Mouse (Mus musculus) embryonic facial prominence, embryonic 11.5 days (tissue): ENCODE data around the gene Slc7a7. TPM values are rescaled to one million over a fixed set of nuclear protein-coding genes. Genes with fewer than 3 reads are reported as not detected.

ENCODE experiments used
- ATAC-seq: fragments of 200-750 bp; cut with Nextera tagmentation; replicated peaks from 2 replicates; pipeline ENCODE4 v1.8.0; 2017; ENCODE audit warnings: low read depth; ENCODE audit not compliant: insufficient number of reproducible peaks, low FRiP score, low TSS enrichment
- DNase-seq: peaks from one replicate; pipeline ENCODE4 v3.0.0-alpha.2; 2015; ENCODE audit warnings: low spot score
- H3K27ac ChIP-seq: fragments of 300-500 bp; sonication (generic); replicated peaks from 2 replicates; pipeline ENCODE4 v1.5.1; 2014; ENCODE audit warnings: mild to moderate bottlenecking, low read depth, low read length, control low read depth
- H3K27me3 ChIP-seq: fragments of 300-500 bp; sonication (generic); 2 replicates; pipeline ENCODE4 v1.6.1; 2014; ENCODE audit warnings: mild to moderate bottlenecking, low read length, moderate library complexity, mixed read lengths; ENCODE audit not compliant: control insufficient read depth, insufficient read depth
- H3K36me3 ChIP-seq: fragments of 300-500 bp; sonication (generic); replicated peaks from 2 replicates; pipeline ENCODE4 v1.6.1; 2014; ENCODE audit warnings: low read depth, mild to moderate bottlenecking, low read length, moderate library complexity, mixed read lengths; ENCODE audit not compliant: control insufficient read depth, insufficient read depth
- H3K4me1 ChIP-seq: fragments of 300-500 bp; sonication (generic); 2 replicates; pipeline ENCODE4 v1.6.1; 2014; ENCODE audit warnings: low read length, mixed read lengths; ENCODE audit not compliant: control insufficient read depth, insufficient read depth
- H3K4me2 ChIP-seq: fragments of 300-500 bp; sonication (generic); 2 replicates; pipeline ENCODE4 v1.6.1; 2014; ENCODE audit warnings: low read depth, mild to moderate bottlenecking, control low read depth, low read length, moderate library complexity
- H3K4me3 ChIP-seq: fragments of 300-500 bp; sonication (generic); 2 replicates; pipeline ENCODE4 v1.5.1; 2014; ENCODE audit warnings: low read depth, low read length, control low read depth
- H3K9ac ChIP-seq: fragments of 300-500 bp; sonication (generic); replicated peaks from 2 replicates; pipeline ENCODE4 v1.6.1; 2014; ENCODE audit warnings: mild to moderate bottlenecking, control low read depth, low read length
- H3K9me3 ChIP-seq: fragments of 300-500 bp; sonication (generic); replicated peaks from 2 replicates; pipeline ENCODE4 v1.6.1; 2016; ENCODE audit warnings: mild to moderate bottlenecking, low read length, inconsistent platforms, mixed read lengths; ENCODE audit not compliant: control insufficient read depth
- WGBS: fragments of 180-500 bp; shearing (Covaris S2); extraction: QIAGEN DNeasy Blood & Tissue Kit; methylation state at CpG from one replicate; pipeline ENCODE4 v1.1.7; 2014; 5-methylcytosine and 5-hydroxymethylcytosine counted together
- polyA plus RNA-seq: library from polyadenylated mRNA; unstranded; fragments of >200 nt; fragmentation: Nextera tagmentation; extraction: Ambion mirVana; gene quantifications from 2 replicates; pipeline ENCODE4 v1.2.1, GENCODE M21; 2014

Slc7a7 gene
- polyA plus RNA-seq, 1 experiment from 2014 or later = 2.9 TPM

DNA sequence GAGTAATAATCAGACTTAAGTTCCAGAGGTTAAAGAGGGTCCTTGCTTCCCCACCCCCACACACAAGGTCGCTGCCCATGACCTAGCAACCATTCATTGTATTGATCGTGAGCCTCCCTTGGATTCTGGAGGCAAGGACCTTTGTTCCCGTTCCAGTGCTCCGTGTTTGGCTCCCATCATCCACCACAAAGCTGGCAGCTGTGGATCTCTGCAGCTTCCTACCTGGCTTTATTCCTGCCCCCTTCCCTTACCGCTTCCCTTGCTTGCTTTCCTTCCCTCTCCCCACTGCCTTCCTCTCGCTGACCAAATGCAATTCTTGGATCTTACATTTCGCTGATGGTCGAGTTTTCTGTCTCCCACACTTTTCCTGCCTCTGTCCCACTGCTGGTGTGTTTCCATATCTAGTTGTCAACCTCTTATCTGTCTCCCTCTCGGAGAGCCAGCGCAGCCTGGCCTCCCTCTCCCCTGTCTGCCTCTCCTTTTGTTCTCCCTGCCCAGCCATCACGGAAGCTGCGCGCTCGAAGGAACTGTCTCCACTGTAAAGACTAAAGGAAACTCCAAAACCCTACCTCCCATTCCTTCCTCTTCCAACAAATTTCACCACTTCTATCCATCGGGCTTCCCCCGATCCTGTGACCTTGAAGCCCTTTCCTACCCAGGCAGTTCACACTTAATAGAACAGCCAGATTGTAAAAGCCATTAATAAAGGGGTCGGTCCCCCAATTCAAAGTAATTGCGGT, 13.0 kb upstream of the Slc7a7 start:
- Histone ChIP-seq H3K36me3 (no peaks in the 10 kb centered on the region; the same call in 1 of the 2 replicates), H3K4me2 (peak overlapping the region; percentile 56), H3K27ac (peak overlapping the region; percentile 96), H3K27me3 (no peaks in the 10 kb centered on the region), H3K9me3 (no peaks in the 10 kb centered on the region), H3K4me3 (peak overlapping the region; percentile 85), H3K9ac (peak overlapping the region; percentile 98), H3K4me1 (peaks cover 2% of the 10 kb centered on the region)
- 6% methylated on average over 18 of the region's 18 CpGs for WGBS
- DNase-seq (peak; percentile 44), ATAC-seq (no peak)

GRCm38 (mm10) chr14:54429332-54430093, 11.9 kb upstream of the Slc7a7 start:
- H3K4me1 ChIP-seq = peaks cover 2% of the 10 kb centered on the region
- no peak overlapping the region for H3K4me2 ChIP-seq

GRCm38 (mm10) chr14:54428421-54428820, 10.8 kb upstream of the Slc7a7 start:
- Histone ChIP-seq H3K9ac (no peak overlapping the region), H3K4me1 (no peaks in the 10 kb centered on the region; the same call in 1 of the 2 replicates), H3K4me2 (no peak overlapping the region), H3K4me3 (no peak overlapping the region), H3K36me3 (no peaks in the 10 kb centered on the region), H3K27me3 (no peaks in the 10 kb centered on the region), H3K9me3 (no peaks in the 10 kb centered on the region), H3K27ac (no peak overlapping the region)
- no peak for DNase-seq
- no peak for ATAC-seq
- WGBS = 93% methylated on average over 5 of the region's 5 CpGs

More at GRCm38 (mm10) chr14:54429332-54430093, 11.9 kb upstream of the Slc7a7 start:
- Histone ChIP-seq H3K9me3 (no peaks in the 10 kb centered on the region), H3K36me3 (no peaks in the 10 kb centered on the region), H3K27me3 (no peaks in the 10 kb centered on the region), H3K4me3 (no peak overlapping the region), H3K27ac (no peak overlapping the region), H3K9ac (no peak overlapping the region)
- WGBS = 59% methylated on average over 7 of the region's 7 CpGs
- DNase-seq (no peak), ATAC-seq (no peak)

DNA sequence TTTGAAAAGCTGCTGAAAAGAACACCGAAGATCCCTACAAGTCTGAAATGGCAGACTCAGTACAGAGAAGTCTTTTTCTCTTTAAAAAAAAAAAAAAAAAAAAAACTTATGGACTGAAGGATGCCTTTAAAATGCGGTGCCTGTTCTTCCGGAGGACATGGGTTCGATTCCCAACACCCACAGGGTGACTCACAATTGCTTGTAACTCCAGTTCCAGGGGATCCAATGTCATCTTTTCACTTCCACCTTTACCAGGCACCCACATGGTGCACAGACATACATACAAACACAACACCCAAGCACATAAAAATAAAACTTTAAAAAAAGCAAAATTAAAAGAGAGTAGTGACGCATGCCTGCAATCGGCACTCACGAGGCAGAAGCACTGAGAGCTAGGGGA, 10.1 kb upstream of the Slc7a7 start:
- Histone ChIP-seq H3K4me3 (no peak overlapping the region), H3K4me2 (no peak overlapping the region; the same call in 1 of the 2 replicates), H3K9me3 (no peaks in the 10 kb centered on the region), H3K36me3 (no peaks in the 10 kb centered on the region), H3K27me3 (no peaks in the 10 kb centered on the region), H3K4me1 (no peaks in the 10 kb centered on the region; the same call in 1 of the 2 replicates), H3K27ac (no peak overlapping the region), H3K9ac (no peak overlapping the region)
- DNase-seq = no peak
- ATAC-seq = no peak
- WGBS = 93% methylated on average over 7 of the region's 7 CpGs

- under 1% methylated on average over 48 of the region's 48 CpGs for WGBS
- peak; percentile 77 for ATAC-seq
- no peaks in the 10 kb centered on the region; the same call in 1 of the 2 replicates for H3K4me1 ChIP-seq
Observed at GRCm38 (mm10) chr14:54426689-54427398, 9.3 kb upstream of the Slc7a7 start, which contains the start of gene Mrpl52. Gene Mrpl52, plus strand, starts transcription at chr14:54426909.

DNA sequence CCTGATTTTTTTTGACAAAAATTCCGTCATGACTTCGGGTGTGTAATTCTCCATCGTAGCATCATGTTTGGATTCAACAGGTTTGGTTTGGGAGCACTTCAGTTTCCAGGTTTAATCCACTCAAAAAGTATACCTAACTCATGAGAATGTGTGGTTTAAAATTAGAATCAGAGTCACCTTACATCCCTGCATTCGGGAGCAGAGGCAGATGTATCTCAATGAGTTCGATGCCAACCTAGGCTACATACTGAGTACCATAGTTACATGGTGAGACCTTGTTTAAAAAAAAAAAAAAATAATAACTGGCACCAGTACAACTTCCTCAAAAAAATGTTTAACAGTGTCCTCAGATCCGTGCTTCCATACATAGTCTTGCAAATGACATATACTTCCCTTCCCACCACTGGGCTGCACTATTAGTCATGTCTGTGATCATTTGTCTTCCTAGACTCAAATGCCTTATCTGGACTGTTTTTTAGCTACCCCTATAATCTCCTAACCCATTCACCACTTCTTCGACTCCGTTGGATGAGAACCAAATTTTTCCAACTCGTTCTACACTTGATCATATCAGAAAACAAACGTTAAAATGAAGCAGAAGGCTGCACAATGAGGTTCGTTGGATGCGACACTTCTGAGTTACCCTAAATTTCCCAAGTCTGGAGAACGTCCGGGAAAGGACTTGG, 8.6 kb upstream of the Slc7a7 start:
- Histone ChIP-seq H3K27ac (peak overlapping the region; percentile 22; the same call in 1 of the 2 replicates), H3K4me1 (no peaks in the 10 kb centered on the region; the same call in 1 of the 2 replicates), H3K27me3 (no peaks in the 10 kb centered on the region), H3K4me2 (peak overlapping the region; percentile 55), H3K36me3 (no peaks in the 10 kb centered on the region), H3K9me3 (no peaks in the 10 kb centered on the region), H3K4me3 (peak overlapping the region; percentile 72), H3K9ac (peak overlapping the region; percentile 78)
- DNase-seq (no peak), ATAC-seq (no peak; the same call in 1 of the 2 replicates)
- 33% methylated on average over 14 of the region's 14 CpGs for WGBS

More at GRCm38 (mm10) chr14:54426689-54427398, 9.3 kb upstream of the Slc7a7 start, which contains the start of gene Mrpl52:
- H3K9ac ChIP-seq = peak within 1 kb of the TSS; percentile 78
- peak within 1 kb of the TSS; percentile 22 for H3K27ac ChIP-seq
- no peaks in the 10 kb centered on the region for H3K36me3 ChIP-seq
- H3K9me3 ChIP-seq = no peaks in the 10 kb centered on the region
- peak within 1 kb of the TSS; percentile 55 for H3K4me2 ChIP-seq
- no peaks in the 10 kb centered on the region for H3K27me3 ChIP-seq
- DNase-seq = peak; percentile 97
- H3K4me3 ChIP-seq = peak within 1 kb of the TSS; percentile 72

- no peak for ATAC-seq
- H3K9ac ChIP-seq = no peak overlapping the region
- no peaks in the 10 kb centered on the region for H3K4me1 ChIP-seq
- H3K27ac ChIP-seq = no peak overlapping the region
- DNase-seq = no peak
- no peaks in the 10 kb centered on the region for H3K36me3 ChIP-seq
- H3K4me3 ChIP-seq = no peak overlapping the region
- WGBS = 88% methylated on average over 1 of the region's 1 CpGs
- H3K27me3 ChIP-seq = no peaks in the 10 kb centered on the region
- no peaks in the 10 kb centered on the region for H3K9me3 ChIP-seq
- H3K4me2 ChIP-seq = no peak overlapping the region
Observed at GRCm38 (mm10) chr14:54425540-54425939, 8.0 kb upstream of the Slc7a7 start.
